Mouse (Mus musculus) megakaryocyte, embryonic 14.5 days (primary cell): ENCODE results near the gene Mdga1.

Experiments used
- FLI1 ChIP-seq: IDR thresholded peaks from 2 replicates; pipeline ENCODE4 v1.6.1; 2012; ENCODE audit warnings: low read length, inconsistent platforms, mixed read lengths
- GATA1 ChIP-seq: IDR thresholded peaks from 3 replicates; pipeline ENCODE4 v1.6.1; 2012; ENCODE audit warnings: mixed read lengths, low read length, inconsistent platforms, borderline replicate concordance

DNA sequence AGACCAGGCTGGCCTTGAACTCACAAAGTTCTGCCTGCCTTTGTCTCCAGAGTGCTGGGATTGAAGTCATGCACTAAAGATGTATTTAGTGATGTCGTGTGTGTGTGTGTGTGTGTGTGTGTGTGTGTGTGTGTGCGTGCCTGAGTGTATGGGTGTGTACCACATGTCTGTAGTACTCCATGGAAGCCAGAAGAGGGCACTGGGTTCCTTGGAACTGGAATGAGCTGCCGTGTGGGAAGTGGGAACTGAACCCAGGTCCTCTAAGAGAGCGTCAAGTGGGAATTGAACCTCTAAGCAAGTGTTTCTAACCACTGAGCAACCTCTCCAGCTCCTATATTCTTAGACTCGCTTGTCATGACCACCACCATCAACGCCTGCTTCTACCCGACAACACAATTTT, 60.9 kb downstream of the Mdga1 start:
- no peak for TF ChIP-seq FLI1
- no peak for TF ChIP-seq GATA1
